Mouse (Mus musculus): ENCODE results near the gene Ate1.
"Not testable (repeated sequence)": the region's sequence is repeated elsewhere in the genome, so short reads cannot be mapped to it uniquely, and the experiment has no call there.

Gene Ate1

GRCm38 (mm10) chr7:130394697-130395096, 125.5 kb downstream of the Ate1 start:
- DNase-seq (ENCODE audit: low spot score in 2 of 2), result no peak

GRCm38 (mm10) chr7:130390060-130390459, 130.1 kb downstream of the Ate1 start:
- not testable (repeated sequence) for DNase-seq (ENCODE audit: low spot score in 2 of 2)

- no peak for DNase-seq (ENCODE audit: low spot score in 2 of 2)
These were observed 133.9 kb downstream of the Ate1 start for GRCm38 (mm10) chr7:130386308-130386707.

DNA sequence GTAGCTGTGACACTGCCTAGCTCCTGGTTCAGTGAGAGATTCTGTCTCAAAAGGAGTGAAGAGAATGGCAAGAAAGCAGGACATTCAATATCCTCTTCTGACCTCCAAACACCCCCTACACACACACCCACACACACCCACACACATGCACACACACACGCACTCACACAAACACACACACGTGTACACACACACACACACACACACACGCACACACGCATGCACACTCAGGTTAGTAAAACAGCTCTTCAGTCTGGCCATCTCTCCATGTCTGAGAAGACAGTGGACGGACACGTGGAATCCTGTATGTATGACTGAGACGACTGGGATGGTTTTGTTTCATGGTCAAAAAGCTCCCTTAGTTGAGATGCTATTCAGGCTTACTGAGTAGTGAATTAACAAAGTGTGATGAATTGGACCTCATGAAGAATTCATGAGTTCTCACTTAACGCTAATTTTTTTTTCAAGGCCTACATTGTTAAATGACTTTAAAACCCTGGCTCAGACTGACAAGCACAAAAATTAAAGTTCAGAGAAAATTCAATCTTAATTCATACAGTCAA, 134.4 kb downstream of the Ate1 start:
- DNase-seq (ENCODE audit: low spot score in 2 of 2), result no peak

DNA sequence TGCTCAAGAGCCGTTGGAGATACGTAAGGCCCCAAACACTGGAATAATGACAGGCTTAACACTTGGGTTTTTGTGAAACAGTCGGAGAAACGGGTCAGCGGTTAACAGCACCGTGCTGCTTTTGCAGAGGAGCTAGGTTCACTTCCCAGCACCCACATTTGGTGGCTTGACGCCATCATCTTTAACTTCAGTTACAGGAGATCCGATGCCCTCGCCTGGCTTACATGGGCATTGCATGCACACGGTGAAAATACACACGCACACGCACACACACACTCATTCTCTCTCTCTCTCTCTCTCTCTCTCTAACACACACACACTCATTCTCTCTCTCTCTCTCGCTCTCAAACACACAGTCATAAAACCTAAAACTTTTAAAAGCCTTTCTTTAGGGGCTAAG, 138.0 kb downstream of the Ate1 start:
- DNase-seq (ENCODE audit: low spot score in 2 of 2), result no peak

- no peak for DNase-seq (ENCODE audit: low spot score in 2 of 2)
These were observed 138.7 kb downstream of the Ate1 start for GRCm38 (mm10) chr7:130381387-130381951.

- DNase-seq (ENCODE audit: low spot score in 2 of 2), result peak in 1 of 2 experiments; percentile 51
These were observed 139.3 kb downstream of the Ate1 start for GRCm38 (mm10) chr7:130380769-130381355.

DNA sequence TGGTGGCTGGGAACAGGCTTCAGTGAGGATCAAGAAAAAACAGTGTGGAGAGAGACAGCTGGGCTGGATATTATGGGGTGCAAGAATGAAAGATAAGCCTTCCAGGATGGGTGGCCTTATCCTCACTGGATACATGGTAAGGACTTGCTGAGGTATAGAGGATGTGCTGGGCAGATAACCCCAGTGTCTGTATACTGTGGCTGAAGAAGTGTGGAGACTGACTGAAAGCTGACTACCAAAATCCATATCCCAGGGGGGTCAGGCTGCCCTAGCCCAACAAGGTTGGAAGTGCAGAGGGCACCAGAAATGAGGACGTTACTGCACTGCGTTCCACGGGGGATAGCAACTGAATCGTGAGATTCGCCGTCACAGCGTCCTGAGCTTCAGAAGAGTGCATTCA, 139.8 kb downstream of the Ate1 start:
- no peak for DNase-seq (ENCODE audit: low spot score in 2 of 2)

GRCm38 (mm10) chr7:130379886-130380285, 140.3 kb downstream of the Ate1 start:
- DNase-seq (ENCODE audit: low spot score in 2 of 2), result no peak

GRCm38 (mm10) chr7:130378308-130378707, 141.9 kb downstream of the Ate1 start:
- DNase-seq (ENCODE audit: low spot score in 2 of 2), result no peak

DNA sequence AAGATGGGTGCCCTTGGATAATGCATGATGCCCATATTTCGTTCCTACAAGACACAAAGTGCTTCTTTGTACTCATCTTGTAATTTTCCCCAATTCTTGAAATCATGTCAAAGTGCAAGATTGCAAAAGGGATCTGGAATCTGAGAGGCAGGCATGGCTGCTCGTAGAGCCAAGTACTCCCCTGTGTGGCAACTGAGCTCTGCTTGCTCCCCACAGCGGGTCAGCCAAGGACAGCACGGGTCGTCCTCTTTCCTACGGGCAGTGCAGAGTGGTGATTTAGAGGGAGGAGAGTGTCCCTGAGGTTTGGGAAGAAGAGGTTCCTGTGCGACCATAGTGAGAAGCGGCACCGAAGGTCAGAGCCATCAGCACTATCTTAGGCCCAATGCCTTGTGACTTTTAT, 145.9 kb downstream of the Ate1 start:
- DNase-seq (ENCODE audit: low spot score in 2 of 2), result no peak

DNA sequence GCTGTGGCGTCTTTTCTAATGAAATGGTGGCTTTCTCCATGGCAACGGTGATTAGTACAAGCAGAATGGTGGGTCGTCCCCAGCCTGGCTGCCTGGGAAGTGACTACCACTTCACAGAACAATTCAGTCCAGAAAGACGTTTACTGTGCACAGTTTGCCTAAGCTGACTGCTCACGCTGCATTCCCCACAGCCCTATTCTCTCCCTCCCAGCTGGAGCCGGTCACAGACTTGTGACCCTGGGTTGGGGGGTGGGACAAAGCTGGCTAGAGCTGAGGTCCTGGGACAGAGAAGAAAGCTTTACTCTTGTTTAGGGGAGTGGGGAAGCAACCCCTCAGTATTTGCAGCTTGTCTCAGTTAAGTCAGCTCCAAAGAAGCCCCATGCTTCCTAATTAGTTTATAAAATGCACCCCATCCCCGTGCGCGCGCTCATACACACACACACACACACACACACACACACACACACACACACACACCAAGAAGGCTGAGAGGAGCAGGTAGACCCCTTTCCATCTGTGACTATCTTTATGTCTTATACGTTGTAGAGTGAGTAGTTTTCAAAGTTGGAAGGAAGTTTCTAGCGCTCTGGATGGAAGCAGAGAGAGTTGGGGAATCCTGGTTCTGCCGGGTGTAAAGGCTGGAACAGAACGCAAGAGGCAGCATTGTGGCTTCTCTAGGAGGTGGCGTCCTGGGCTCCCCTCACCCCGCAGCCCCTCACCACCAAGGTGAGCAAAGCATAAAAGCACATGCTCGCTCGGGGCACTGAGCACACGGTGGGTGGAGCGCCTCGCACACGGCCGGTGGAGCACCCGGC, 151.1 kb downstream of the Ate1 start:
- peak in 1 of 2 experiments; percentile 13 for DNase-seq (ENCODE audit: low spot score in 2 of 2)

GRCm38 (mm10) chr7:130368036-130368826, 151.9 kb downstream of the Ate1 start:
- no peak for DNase-seq (ENCODE audit: low spot score in 2 of 2)

GRCm38 (mm10) chr7:130367222-130368035, 152.7 kb downstream of the Ate1 start:
- DNase-seq (ENCODE audit: low spot score in 2 of 2), result no peak

GRCm38 (mm10) chr7:130365711-130366110, 154.5 kb downstream of the Ate1 start:
- DNase-seq (ENCODE audit: low spot score in 2 of 2), result no peak

All from cerebellum, postnatal 4 days (tissue).